Mouse (Mus musculus) G1E (cell line): ENCODE results near the gene Ppp4r1.

Experiments used
- CTCF ChIP-seq: IDR thresholded peaks from 2 replicates; pipeline ENCODE4 v1.5.1; 2012; ENCODE audit warnings: low read depth, low read length, inconsistent platforms, mixed read lengths
- GATA1 ChIP-seq: IDR thresholded peaks from 2 replicates; pipeline ENCODE4 v1.6.1; 2012; ENCODE audit warnings: borderline replicate concordance, low read length, inconsistent platforms, mixed read lengths
- GATA2 ChIP-seq: IDR thresholded peaks from 2 replicates; pipeline ENCODE4 v1.6.1; 2012; ENCODE audit warnings: low read depth, low read length, inconsistent platforms, borderline replicate concordance
- POLR2AphosphoS5 ChIP-seq: IDR thresholded peaks from 2 replicates; pipeline ENCODE4 v1.6.1; 2012; ENCODE audit warnings: low read depth, low read length, inconsistent platforms; ENCODE audit not compliant: insufficient replicate concordance
- TAL1 ChIP-seq: conservative IDR thresholded peaks from 2 replicates; pipeline ENCODE4 v1.6.1; 2012; ENCODE audit warnings: low read depth, low read length, inconsistent platforms, mixed read lengths

DNA sequence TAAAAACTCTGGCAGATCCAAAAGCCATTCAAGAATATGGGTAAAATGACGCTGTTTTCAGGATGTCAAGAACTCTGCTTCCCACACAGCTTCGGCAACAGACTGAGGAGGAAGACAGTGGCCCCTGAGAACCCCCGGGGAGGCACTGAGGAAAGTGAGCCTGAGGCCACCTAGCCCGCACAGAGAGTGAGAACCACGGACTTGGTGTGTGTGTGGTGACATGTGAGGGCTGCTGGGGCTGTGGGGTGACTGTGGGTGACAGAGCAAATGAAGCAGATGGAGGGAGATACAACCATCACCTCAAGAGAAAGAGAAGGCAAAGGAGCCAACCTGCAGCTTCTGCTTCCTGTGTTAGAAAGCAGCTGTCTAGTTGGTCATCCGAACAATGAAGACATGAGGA lies 89.7 kb downstream of the Ppp4r1 start:
- TF ChIP-seq CTCF (no peak), GATA1 (no peak), TAL1 (no peak), GATA2 (no peak), POLR2AphosphoS5 (no peak)
